Mouse (Mus musculus) layer of hippocampus, adult 9-10 months (tissue): ENCODE results near the gene Coasy.

Experiments
- DNase-seq: peaks from one replicate; pipeline ENCODE4 v3.0.0; 2022; ENCODE audit warnings: low spot score

Gene Coasy

GRCm38 (mm10) chr11:101082208-101083082 is at the start of gene Coasy:
Gene Coasy, plus strand, starts transcription at chr11:101082565.
- peak; percentile 81 for DNase-seq

DNA sequence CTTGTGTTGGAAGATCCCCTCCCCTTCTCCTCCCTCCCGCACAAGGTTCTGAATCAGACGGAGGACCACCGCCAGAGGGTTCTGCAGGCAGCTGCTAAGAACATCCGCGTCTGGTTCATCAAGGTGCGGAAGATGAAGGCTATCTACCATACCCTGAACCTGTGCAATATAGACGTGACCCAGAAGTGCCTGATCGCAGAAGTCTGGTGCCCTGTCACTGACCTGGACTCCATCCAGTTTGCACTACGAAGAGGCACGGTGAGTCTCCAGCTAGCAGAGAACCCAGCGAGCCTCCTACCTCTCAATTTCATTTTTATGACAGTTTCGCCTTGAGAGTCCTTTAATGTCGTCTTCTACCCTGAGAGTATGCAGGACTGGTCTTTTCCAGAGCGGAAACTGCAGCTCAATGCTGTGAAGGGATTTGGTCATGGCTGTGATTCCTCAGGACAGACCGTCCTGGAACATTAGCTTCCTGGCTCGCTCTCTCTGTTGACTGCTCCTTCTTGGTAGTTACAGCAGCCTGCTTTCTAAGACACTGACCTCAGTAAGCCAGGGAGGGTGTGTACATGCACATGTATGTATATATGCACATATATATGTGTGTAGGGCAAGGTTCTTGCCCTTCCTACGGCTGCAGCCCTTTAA is 48.4 kb upstream of the Coasy start:
- no peak for DNase-seq

- no peak for DNase-seq
Measured at GRCm38 (mm10) chr11:101034614-101035327, 47.6 kb upstream of the Coasy start.

- no peak for DNase-seq
Measured at GRCm38 (mm10) chr11:101035328-101035695, 47.1 kb upstream of the Coasy start.

DNA sequence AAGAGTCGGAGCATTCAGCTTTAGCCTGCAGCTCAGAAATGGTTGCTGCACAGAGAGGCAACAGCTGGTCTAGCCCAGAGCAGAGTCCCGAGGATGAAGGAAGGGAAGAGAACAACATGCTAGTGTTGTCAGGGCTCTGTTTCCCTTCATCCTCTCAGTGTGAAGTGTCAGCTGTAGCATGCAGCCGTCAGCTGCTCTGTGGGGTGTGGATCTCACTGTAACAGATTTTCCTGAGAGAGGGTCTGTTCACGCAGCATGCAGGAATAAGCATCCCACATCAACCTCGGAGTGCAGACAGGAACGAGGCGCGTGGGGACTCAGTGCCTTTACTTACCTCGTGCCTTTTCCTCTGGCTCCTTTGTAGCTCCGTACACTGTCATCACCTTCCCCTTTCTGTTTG is 44.6 kb upstream of the Coasy start:
- no peak for DNase-seq

GRCm38 (mm10) chr11:101045826-101046225 is 36.5 kb upstream of the Coasy start:
- DNase-seq: no peak

DNA sequence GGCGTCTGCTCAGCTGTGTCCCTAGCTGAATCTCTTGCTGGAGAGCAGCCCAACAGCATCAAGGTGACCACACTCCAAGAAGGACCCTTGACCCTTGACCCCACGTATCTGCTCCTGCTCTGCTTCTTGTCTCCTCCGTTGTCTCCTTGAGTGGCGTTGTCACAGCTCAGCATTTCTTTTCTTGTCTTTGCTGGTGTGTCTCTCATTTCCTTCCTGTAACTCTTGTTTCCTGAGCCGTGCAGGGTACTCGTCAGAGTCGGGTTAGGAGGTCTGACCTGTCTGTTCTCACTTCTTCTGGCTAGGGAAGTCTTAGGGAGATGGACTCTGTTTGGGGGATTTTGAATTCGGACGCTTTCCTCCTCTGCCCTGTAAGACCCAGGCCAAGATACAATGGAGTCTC is 35.9 kb upstream of the Coasy start:
- no peak for DNase-seq

DNA sequence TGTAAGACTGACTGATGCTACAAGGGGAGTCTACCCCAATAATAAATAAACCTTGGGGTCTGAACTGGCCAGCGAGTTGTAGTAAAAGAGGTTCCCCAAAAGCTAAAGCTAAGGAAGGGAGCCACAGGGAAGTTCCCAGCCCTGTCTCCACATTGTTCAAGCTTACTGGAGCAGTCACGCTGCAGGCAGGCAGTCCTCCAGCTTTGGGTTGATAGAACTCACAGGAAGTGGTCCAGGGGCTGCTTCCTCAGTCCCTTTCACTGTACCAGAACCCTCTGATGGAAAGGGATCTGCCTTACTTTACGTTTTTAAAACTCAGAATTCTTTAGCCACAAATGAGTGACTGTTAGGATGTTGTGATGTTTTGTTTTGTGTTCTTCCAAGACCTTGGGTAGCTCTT is 34.9 kb upstream of the Coasy start:
- DNase-seq: no peak

GRCm38 (mm10) chr11:101050359-101050758 is 32.0 kb upstream of the Coasy start:
- DNase-seq: no peak

GRCm38 (mm10) chr11:101051051-101051493 is 31.3 kb upstream of the Coasy start:
- DNase-seq: no peak

DNA sequence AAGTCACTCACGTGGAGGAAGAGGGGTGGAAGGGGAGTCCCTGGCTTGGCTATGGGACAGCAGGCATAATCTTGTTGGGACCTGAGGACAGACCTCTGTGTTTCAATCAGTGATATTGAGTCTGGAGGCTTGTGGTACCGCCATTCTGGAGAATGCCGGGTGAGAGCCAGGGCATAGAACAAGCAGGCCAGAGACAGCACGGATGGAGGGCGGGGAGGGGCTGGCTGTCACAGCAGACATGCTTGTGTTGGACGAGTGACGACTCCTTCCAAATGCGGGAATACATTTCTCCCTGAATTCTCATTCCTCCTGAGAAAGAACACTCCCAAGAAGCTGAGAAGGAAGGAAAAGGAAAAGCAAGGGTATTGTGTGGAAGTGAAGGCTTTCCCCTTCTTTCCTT is 30.7 kb upstream of the Coasy start:
- DNase-seq: no peak

DNA sequence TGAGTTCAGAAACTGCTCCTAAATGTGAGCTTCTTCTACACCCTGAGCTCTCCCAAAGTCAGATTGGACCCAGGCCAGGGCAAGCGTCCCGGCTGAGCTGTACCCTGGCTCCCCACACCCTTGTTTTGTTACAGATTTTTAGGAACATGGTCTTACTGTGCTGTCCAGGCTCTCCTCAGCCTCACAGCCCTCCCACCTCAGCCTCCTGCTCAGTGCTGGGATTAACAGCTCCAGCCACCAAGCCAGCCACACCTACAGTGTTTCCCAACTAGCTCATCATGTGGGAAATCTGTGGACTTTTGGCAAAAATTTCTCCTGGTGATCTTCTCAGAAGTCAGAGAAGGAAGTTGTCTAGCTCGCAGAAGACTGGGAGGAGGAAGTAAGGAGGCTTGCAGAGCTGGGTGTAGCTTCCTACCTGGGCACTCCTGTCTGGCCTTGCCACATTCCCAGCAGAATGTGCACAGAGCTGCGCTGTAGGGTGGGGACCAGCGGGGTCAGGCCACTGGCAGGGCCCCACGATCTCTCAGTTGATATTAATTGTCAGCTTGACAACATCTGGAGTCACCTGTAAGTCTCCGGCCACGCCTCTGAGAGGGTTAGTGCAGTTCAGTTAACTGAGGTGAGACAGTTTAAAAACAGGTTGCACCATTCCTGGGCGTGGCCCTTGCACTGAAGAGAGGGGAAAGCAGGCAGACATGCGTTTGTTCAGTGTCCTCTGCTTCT is 29.5 kb upstream of the Coasy start:
- DNase-seq: no peak

- DNase-seq: no peak
Measured at GRCm38 (mm10) chr11:101053974-101054373, 28.4 kb upstream of the Coasy start.

DNA sequence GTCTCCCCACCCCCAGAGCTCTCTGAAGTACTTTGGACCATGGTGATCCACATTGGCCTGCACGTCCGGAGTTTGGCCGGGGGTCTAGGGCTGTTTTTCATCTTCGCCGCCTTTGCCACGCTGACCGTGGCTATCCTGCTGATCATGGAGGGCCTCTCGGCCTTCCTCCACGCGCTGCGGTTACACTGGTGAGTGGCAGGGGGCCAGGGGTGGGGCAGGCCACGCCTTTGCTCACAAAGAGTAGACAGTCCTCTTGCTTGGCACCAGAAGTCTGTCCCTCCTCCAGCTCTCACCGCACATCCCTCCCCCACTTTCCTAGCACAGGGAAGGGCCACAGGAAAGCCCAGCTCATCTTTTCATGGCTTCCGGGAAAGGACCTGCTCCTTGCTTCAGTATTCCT is 26.9 kb upstream of the Coasy start:
- no peak for DNase-seq

DNA sequence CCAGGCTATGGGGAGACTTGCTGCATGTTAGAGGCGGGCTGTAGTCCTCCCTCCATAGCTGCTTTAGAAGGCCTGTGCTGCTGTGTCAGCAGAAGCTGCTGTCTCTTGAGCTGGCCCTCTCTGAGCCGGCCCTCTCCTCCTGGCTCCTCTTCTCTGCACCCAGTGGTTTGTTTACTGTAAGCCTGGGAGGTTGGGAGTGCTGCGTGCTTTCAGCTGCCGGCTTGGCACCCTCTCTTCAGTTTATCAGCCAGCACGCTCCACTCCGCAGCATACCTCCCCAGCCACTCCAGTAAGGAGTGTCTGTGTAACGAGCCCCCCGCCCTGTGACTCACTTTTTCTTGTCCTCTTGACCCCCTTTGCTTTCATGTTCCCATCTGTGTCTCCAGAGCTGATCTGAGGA is 25.5 kb upstream of the Coasy start:
- no peak for DNase-seq

DNA sequence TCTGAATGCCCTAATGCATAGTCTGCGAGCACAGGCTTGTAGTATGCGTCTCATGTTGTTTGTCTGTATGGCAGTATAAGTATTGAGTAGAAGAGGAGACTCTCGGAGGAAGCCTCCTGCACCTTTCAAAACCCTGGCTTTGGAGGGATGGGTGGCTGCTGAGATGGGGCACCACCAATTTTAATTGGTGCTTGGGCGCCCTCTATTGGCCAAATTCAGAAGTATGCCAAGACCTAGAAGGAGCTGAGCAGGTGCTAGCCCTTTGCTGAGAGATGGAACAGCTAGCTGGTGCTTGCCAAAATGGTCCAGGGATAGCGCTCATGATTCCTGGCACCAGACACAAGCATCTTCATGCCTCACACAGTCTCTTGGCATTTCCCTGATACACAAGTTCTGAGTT is 24.5 kb upstream of the Coasy start:
- no peak for DNase-seq

- DNase-seq: no peak
Measured at GRCm38 (mm10) chr11:101058726-101059125, 23.6 kb upstream of the Coasy start.

GRCm38 (mm10) chr11:101059473-101059872 is 22.9 kb upstream of the Coasy start:
- no peak for DNase-seq

GRCm38 (mm10) chr11:101060126-101060525 is 22.2 kb upstream of the Coasy start:
- no peak for DNase-seq

DNA sequence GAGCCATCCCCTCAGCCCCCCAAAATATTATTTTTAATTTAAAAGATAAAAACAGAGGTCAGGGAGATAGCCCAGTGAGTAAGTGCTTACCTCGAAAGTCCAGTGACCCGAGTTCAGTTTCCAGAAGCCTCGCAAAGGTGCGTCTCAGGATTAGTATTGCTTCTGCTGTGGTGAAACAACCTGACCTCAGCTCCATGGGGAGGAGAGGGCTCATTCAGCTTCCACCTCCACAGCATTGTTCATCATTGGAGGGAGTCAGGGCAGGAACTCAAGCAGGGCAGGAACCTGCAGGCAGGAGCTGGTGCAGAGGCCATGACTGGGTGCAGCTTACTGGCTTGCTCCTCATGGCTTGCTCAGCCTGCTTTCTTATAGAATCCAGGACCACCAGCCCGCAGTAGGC is 21.3 kb upstream of the Coasy start:
- DNase-seq: no peak

DNA sequence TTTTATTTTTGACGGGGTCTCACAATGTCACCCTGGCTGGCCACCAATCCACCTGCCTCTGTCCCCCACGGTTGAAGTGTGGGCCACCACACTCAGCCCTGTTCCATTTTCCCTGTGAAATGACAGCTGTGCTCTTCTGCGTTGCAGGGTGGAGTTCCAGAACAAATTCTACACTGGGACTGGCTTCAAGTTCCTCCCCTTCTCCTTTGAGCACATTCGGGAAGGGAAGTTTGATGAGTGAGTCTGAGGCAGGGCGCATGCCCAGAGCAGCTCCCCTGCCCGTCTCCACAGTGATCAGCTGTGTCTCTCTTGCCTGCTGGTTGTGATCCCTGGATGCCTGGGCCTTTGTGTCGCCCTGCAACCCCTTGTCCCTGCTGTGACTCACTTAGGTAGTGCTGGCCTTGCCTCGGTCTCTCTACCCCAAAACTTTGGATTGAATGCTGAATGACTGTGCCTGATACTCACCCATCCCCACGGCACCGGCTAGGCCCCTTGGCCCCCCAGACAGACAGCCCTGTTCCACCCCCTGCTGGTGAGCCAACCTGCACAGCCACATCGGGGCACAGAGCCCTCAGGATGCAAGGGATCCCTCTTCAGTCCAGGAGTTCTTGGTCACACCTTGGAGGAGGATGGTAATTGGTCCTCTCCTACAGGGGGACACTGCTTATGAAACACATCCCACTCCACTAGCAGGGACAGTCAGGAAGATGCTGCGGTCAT is 20.0 kb upstream of the Coasy start:
- no peak for DNase-seq
